Mouse (Mus musculus): ENCODE measurements around the gene Sell.

GRCm38 (mm10) chr1:164123836-164124235, 62.1 kb downstream of the Sell start:
- TF ChIP-seq POLR2A (IDR thresholded peaks at IDR 0.05; ENCODE audit: extremely low read depth, insufficient read depth, low read length): no peak
- TF ChIP-seq CTCF (IDR thresholded peaks at IDR 0.05; ENCODE audit: low read depth, low read length): no peak
